Mouse (Mus musculus) spleen, adult 2 months (tissue): ENCODE data around the gene Igf2bp3.

Source experiments
- CTCF ChIP-seq: fragments of 200-500 bp; IDR thresholded peaks from 2 replicates; pipeline ENCODE4 v1.5.1; 2011; ENCODE audit warnings: mild to moderate bottlenecking, inconsistent platforms; ENCODE audit not compliant: insufficient read depth, insufficient read length, insufficient replicate concordance; ENCODE audit errors: extremely low read depth
- POLR2A ChIP-seq: fragments of 200-500 bp; IDR thresholded peaks from 2 replicates; pipeline ENCODE4 v1.6.1; 2011; ENCODE audit warnings: low read depth, low read length, inconsistent platforms

DNA sequence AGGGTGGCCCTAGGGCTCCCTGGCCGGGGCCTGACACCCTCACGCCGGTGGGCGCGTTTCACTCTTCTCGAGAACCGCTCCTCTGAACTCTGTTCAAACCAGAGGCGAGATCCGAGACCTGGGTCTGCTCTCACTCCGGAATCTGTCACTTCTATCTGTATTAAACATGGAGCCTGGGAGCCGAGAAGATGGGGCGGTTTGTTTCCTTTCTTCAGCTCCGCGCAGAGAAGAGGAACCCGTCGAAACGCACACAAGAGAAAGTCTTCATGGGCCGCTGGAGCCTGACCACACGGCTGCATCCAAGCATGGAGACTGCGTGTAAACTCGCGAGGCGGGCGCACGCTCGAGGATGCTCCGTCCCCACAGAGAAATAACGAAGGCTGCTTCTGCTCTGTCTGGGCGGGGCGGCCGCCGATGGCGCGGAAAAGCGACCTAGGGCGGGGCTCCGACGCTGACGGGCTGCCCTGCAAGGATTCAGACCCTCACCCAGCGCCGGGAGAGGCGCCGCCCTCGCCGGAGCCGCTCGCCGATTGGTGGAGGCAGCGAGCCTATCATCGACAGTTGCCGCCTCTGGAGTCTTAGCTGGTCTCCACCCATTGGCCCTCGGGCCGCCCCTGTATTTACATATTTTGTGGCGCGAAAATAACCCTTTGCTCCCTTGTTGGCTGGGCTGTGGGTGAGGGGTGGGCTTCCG lies 3.0 kb upstream of the Igf2bp3 start:
- TF ChIP-seq CTCF (no peak), POLR2A (no peak)
